Mouse (Mus musculus) ES-Bruce4 (cell line): ENCODE data around the gene Apoa2.

Source experiments
- CTCF ChIP-seq: IDR thresholded peaks from one replicate; pipeline ENCODE4 v1.8.1; 2011; ENCODE audit warnings: low read depth, low read length
- EP300 ChIP-seq: IDR thresholded peaks from 2 replicates; pipeline ENCODE4 v1.6.1; 2011; ENCODE audit warnings: low read depth, low read length; ENCODE audit not compliant: insufficient read depth
- POLR2A ChIP-seq: IDR thresholded peaks from one replicate; pipeline ENCODE4 v1.8.1; 2011; ENCODE audit warnings: low read length; ENCODE audit not compliant: insufficient read depth

DNA sequence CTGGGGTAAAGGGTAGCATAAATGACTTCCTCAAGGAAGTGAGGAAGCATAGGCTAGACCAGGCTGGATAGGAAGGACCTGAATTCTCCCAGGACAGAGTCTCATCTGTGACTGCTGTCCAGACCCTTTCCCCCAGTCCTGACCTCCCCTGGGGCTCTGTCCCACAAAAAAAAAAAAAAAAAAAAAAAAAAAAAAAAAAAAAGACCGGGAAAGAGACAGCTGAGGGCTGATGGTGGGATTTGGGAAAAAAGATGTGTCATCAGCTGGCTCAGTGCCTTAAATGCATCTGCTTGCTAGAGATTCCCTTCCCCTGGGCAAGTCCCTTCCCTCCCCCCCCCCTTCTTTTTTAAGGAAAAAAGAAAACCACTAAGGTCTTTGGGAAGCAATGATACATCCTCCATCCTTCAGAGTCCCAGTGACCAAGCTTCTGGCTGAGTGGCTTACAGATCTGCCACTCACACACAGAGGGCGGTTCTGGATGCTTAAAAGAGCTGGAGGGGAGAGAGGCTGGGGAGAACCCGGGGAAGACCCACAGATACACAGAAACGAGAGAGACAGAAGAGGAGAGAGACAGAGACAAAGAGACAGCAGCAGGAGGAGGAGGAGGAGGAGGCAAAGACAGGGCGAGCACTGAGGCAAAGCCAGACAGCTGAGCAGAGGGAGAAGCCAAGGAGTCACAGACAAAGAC, 25.2 kb downstream of the Apoa2 start, which contains the start of gene Adamts4:
- TF ChIP-seq CTCF, result no peak
- TF ChIP-seq POLR2A, result no peak
- TF ChIP-seq EP300, result no peak
